Mouse (Mus musculus) stomach, embryonic 16.5 days (tissue): ENCODE data around the gene Fgf6. TPM values are rescaled to one million over a fixed set of nuclear protein-coding genes. Genes with fewer than 3 reads are reported as not detected.
A peak's percentile ranks its signal among the peaks of the same experiment; 100 is the strongest.

Source experiments
- ATAC-seq: fragments of 200-750 bp; cut with Nextera tagmentation; 2 replicates; pipeline ENCODE4 v1.8.0; 2017; ENCODE audit warnings: moderate number of reproducible peaks, moderate TSS enrichment; ENCODE audit not compliant: insufficient read depth, low FRiP score
- H3K27ac ChIP-seq: fragments of 300-500 bp; sonication (generic); 2 replicates; pipeline ENCODE4 v1.5.1; 2014; ENCODE audit warnings: low read length
- H3K27me3 ChIP-seq: fragments of 300-500 bp; sonication (generic); 2 replicates; pipeline ENCODE4 v1.6.1; 2014; ENCODE audit warnings: low read length, control low read depth, mixed read lengths; ENCODE audit not compliant: control insufficient read depth, insufficient read depth
- H3K36me3 ChIP-seq: fragments of 300-500 bp; sonication (generic); 2 replicates; pipeline ENCODE4 v1.6.1; 2014; ENCODE audit warnings: low read length; ENCODE audit not compliant: control insufficient read depth, insufficient read depth
- H3K4me1 ChIP-seq: fragments of 300-500 bp; sonication (generic); 2 replicates; pipeline ENCODE4 v1.6.1; 2014; ENCODE audit warnings: low read length, control low read depth, mixed read lengths; ENCODE audit not compliant: control insufficient read depth, insufficient read depth
- H3K4me2 ChIP-seq: fragments of 300-500 bp; sonication (generic); 2 replicates; pipeline ENCODE4 v1.6.1; 2014; ENCODE audit warnings: low read depth, low read length, mixed read lengths
- H3K4me3 ChIP-seq: fragments of 300-500 bp; sonication (generic); replicated peaks from 2 replicates; pipeline ENCODE4 v1.5.1; 2014; ENCODE audit warnings: mild to moderate bottlenecking, low read length
- H3K9ac ChIP-seq: fragments of 300-500 bp; sonication (generic); 2 replicates; pipeline ENCODE4 v1.6.1; 2014; ENCODE audit warnings: low read length
- H3K9me3 ChIP-seq: fragments of 300-500 bp; sonication (generic); replicated peaks from 2 replicates; pipeline ENCODE4 v1.6.1; 2016; ENCODE audit warnings: low read length, control low read depth; ENCODE audit not compliant: control insufficient read depth
- WGBS: fragments of 180-500 bp; shearing (Covaris S2); extraction: QIAGEN DNeasy Blood & Tissue Kit; methylation state at CpG from one replicate; pipeline ENCODE4 v1.1.7; 2014; 5-methylcytosine and 5-hydroxymethylcytosine counted together
- polyA plus RNA-seq: library from polyadenylated mRNA; unstranded; fragments of >200 nt; fragmentation: Nextera tagmentation; extraction: Ambion mirVana; gene quantifications from 2 replicates; pipeline ENCODE4 v1.2.1, GENCODE M21; 2015

Fgf6 gene
- polyA plus RNA-seq, 1 experiment from 2014 or later = 0.22 TPM

- Histone ChIP-seq H3K9me3 (no peaks in the 10 kb centered on the region), H3K4me3 (no peak overlapping the region), H3K4me2 (no peak overlapping the region), H3K36me3 (no peaks in the 10 kb centered on the region), H3K27ac (no peak overlapping the region), H3K4me1 (no peaks in the 10 kb centered on the region), H3K9ac (no peak overlapping the region), H3K27me3 (no peaks in the 10 kb centered on the region)
- ATAC-seq = no peak
- 89% methylated on average over 13 of the region's 13 CpGs for WGBS
Measured at GRCm38 (mm10) chr6:127010021-127010420, 5.4 kb upstream of the Fgf6 start.

GRCm38 (mm10) chr6:127011947-127012535 lies 3.3 kb upstream of the Fgf6 start:
- Histone ChIP-seq H3K9me3 (no peaks in the 10 kb centered on the region), H3K4me1 (no peaks in the 10 kb centered on the region), H3K27me3 (no peaks in the 10 kb centered on the region), H3K9ac (no peak overlapping the region), H3K4me3 (no peak overlapping the region), H3K27ac (no peak overlapping the region), H3K36me3 (no peaks in the 10 kb centered on the region), H3K4me2 (no peak overlapping the region)
- 81% methylated on average over 13 of the region's 13 CpGs for WGBS
- no peak for ATAC-seq

GRCm38 (mm10) chr6:127019254-127019653 lies 3.9 kb downstream of the Fgf6 start:
- ATAC-seq = no peak
- H3K36me3 ChIP-seq = no peaks in the 10 kb centered on the region
- no peak overlapping the region for H3K4me2 ChIP-seq
- no peak overlapping the region for H3K4me3 ChIP-seq
- no peak overlapping the region for H3K9ac ChIP-seq
- WGBS = 8% methylated on average over 6 of the region's 6 CpGs
- H3K27me3 ChIP-seq = peaks cover 22% of the 10 kb centered on the region
- H3K4me1 ChIP-seq = no peaks in the 10 kb centered on the region
- H3K9me3 ChIP-seq = no peaks in the 10 kb centered on the region
- no peak overlapping the region for H3K27ac ChIP-seq

GRCm38 (mm10) chr6:127020431-127020830 lies 5.0 kb downstream of the Fgf6 start:
- no peaks in the 10 kb centered on the region for H3K36me3 ChIP-seq
- H3K4me3 ChIP-seq = no peak overlapping the region
- H3K27ac ChIP-seq = no peak overlapping the region
- H3K27me3 ChIP-seq = peaks cover 22% of the 10 kb centered on the region
- no peaks in the 10 kb centered on the region for H3K4me1 ChIP-seq
- H3K9ac ChIP-seq = no peak overlapping the region
- no peaks in the 10 kb centered on the region for H3K9me3 ChIP-seq
- no peak for ATAC-seq
- no peak overlapping the region for H3K4me2 ChIP-seq
- WGBS = 17% methylated on average over 13 of the region's 13 CpGs

GRCm38 (mm10) chr6:127024836-127025235 lies 9.4 kb downstream of the Fgf6 start:
- no peak for ATAC-seq
- no peaks in the 10 kb centered on the region for H3K9me3 ChIP-seq
- WGBS = 74% methylated on average over 7 of the region's 7 CpGs

GRCm38 (mm10) chr6:127034760-127035159 lies 19.4 kb downstream of the Fgf6 start:
- H3K27me3 ChIP-seq = no peaks in the 10 kb centered on the region; the same call in 1 of the 2 replicates
- H3K9me3 ChIP-seq = no peaks in the 10 kb centered on the region
- WGBS = 12% methylated on average over 10 of the region's 10 CpGs
- peak overlapping the region; percentile 57 for H3K4me2 ChIP-seq
- H3K9ac ChIP-seq = peak overlapping the region; percentile 60
- H3K4me1 ChIP-seq = peaks cover 5% of the 10 kb centered on the region; the same call in 1 of the 2 replicates
- H3K27ac ChIP-seq = no peak overlapping the region
- no peaks in the 10 kb centered on the region for H3K36me3 ChIP-seq
- H3K4me3 ChIP-seq = peak overlapping the region; percentile 48
- peak; percentile 60; the same call in 1 of the 2 replicates for ATAC-seq

More at GRCm38 (mm10) chr6:127024836-127025235, 9.4 kb downstream of the Fgf6 start:
- no peak overlapping the region for H3K4me2 ChIP-seq
- H3K4me1 ChIP-seq = no peaks in the 10 kb centered on the region
- H3K27ac ChIP-seq = no peak overlapping the region
- H3K27me3 ChIP-seq = peaks cover 21% of the 10 kb centered on the region
- no peak overlapping the region for H3K4me3 ChIP-seq
- H3K36me3 ChIP-seq = no peaks in the 10 kb centered on the region
- no peak overlapping the region for H3K9ac ChIP-seq

- Histone ChIP-seq H3K9ac (no peak overlapping the region), H3K4me2 (no peak overlapping the region), H3K27me3 (no peaks in the 10 kb centered on the region), H3K4me1 (no peaks in the 10 kb centered on the region), H3K27ac (no peak overlapping the region), H3K36me3 (no peaks in the 10 kb centered on the region), H3K4me3 (no peak overlapping the region), H3K9me3 (no peaks in the 10 kb centered on the region)
- peak; percentile 69; the same call in 1 of the 2 replicates for ATAC-seq
- WGBS = 35% methylated on average over 6 of the region's 6 CpGs
Measured at GRCm38 (mm10) chr6:127044909-127045308, 29.5 kb downstream of the Fgf6 start.

GRCm38 (mm10) chr6:127050847-127051246 lies 35.5 kb downstream of the Fgf6 start:
- no peak overlapping the region for H3K4me3 ChIP-seq
- no peak overlapping the region for H3K4me2 ChIP-seq
- no peak overlapping the region for H3K9ac ChIP-seq
- H3K4me1 ChIP-seq = no peaks in the 10 kb centered on the region
- no peaks in the 10 kb centered on the region for H3K9me3 ChIP-seq
- no peaks in the 10 kb centered on the region for H3K36me3 ChIP-seq
- WGBS = 69% methylated on average over 4 of the region's 4 CpGs
- H3K27ac ChIP-seq = no peak overlapping the region
- no peak for ATAC-seq
- no peaks in the 10 kb centered on the region for H3K27me3 ChIP-seq

- Histone ChIP-seq H3K4me2 (no peak overlapping the region), H3K9ac (no peak overlapping the region), H3K4me1 (no peaks in the 10 kb centered on the region), H3K27me3 (no peaks in the 10 kb centered on the region), H3K27ac (no peak overlapping the region), H3K4me3 (no peak overlapping the region), H3K36me3 (no peaks in the 10 kb centered on the region), H3K9me3 (no peaks in the 10 kb centered on the region)
- no peak for ATAC-seq
- WGBS = 37% methylated on average over 12 of the region's 12 CpGs
Measured at GRCm38 (mm10) chr6:127056990-127057588, 41.7 kb downstream of the Fgf6 start.
